Mouse (Mus musculus): ENCODE results near the gene Slc22a1. TPM values are rescaled to one million over a fixed set of nuclear protein-coding genes. Genes with fewer than 3 reads are reported as not detected.

Slc22a1 gene
- polyA plus RNA-seq (2016; fragmentation: Nextera tagmentation; extraction: Ambion mirVana) = not detected in 2 replicates

GRCm38 (mm10) chr17:12675646-12676045 lies at the start of gene Slc22a1:
Slc22a1 (minus strand) TSS chr17:12675829.
- Histone ChIP-seq H3K4me3 (no peak within 1 kb of the TSS), H3K9ac (no peak within 1 kb of the TSS), H3K4me2 (replicated peaks) (no peak within 1 kb of the TSS), H3K4me1 (no peaks in the 10 kb centered on the region), H3K9me3 (replicated peaks) (no peaks in the 10 kb centered on the region), H3K27me3 (no peaks in the 10 kb centered on the region), H3K36me3 (peaks cover 9% of the 10 kb centered on the region), H3K27ac (no peak within 1 kb of the TSS)
- 93% methylated on average over 7 of the region's 7 CpGs for WGBS
- ATAC-seq (ENCODE audit: low FRiP score) = no peak

GRCm38 (mm10) chr17:12724767-12725744 lies 49.4 kb upstream of the Slc22a1 start:
- no peaks in the 10 kb centered on the region for H3K27me3 ChIP-seq
- no peak for ATAC-seq (ENCODE audit: low FRiP score)
- no peaks in the 10 kb centered on the region for H3K9me3 ChIP-seq (replicated peaks)
- H3K27ac ChIP-seq = peak overlapping the region; percentile 60
- H3K4me3 ChIP-seq = no peak overlapping the region
- H3K9ac ChIP-seq = no peak overlapping the region
- peaks cover 6% of the 10 kb centered on the region; the same call in 1 of the 2 replicates for H3K4me1 ChIP-seq
- H3K36me3 ChIP-seq = peaks cover 37% of the 10 kb centered on the region
- no peak overlapping the region for H3K4me2 ChIP-seq (replicated peaks)
- WGBS = 60% methylated on average over 6 of the region's 6 CpGs

- H3K27me3 ChIP-seq = no peaks in the 10 kb centered on the region
- 86% methylated on average over 5 of the region's 5 CpGs for WGBS
- H3K36me3 ChIP-seq = peaks cover 34% of the 10 kb centered on the region
- no peak overlapping the region for H3K4me3 ChIP-seq
- ATAC-seq (ENCODE audit: low FRiP score) = no peak
- peak overlapping the region; percentile 60; the same call in 1 of the 2 replicates for H3K27ac ChIP-seq
- peaks cover 6% of the 10 kb centered on the region; the same call in 1 of the 2 replicates for H3K4me1 ChIP-seq
- H3K4me2 ChIP-seq (replicated peaks) = no peak overlapping the region
- H3K9me3 ChIP-seq (replicated peaks) = no peaks in the 10 kb centered on the region
- H3K9ac ChIP-seq = no peak overlapping the region
These were observed 48.5 kb upstream of the Slc22a1 start for GRCm38 (mm10) chr17:12723986-12724766.

- H3K36me3 ChIP-seq = peaks cover 43% of the 10 kb centered on the region
- no peak overlapping the region for H3K4me2 ChIP-seq (replicated peaks)
- H3K27me3 ChIP-seq = no peaks in the 10 kb centered on the region
- H3K4me1 ChIP-seq = peaks cover 6% of the 10 kb centered on the region; the same call in 1 of the 2 replicates
- no peak overlapping the region for H3K9ac ChIP-seq
- no peak overlapping the region for H3K4me3 ChIP-seq
- no peak overlapping the region for H3K27ac ChIP-seq
- no peak for ATAC-seq (ENCODE audit: low FRiP score)
- WGBS = 61% methylated on average over 8 of the region's 8 CpGs
- no peaks in the 10 kb centered on the region for H3K9me3 ChIP-seq (replicated peaks)
These were observed 47.0 kb upstream of the Slc22a1 start for GRCm38 (mm10) chr17:12722622-12723021.

GRCm38 (mm10) chr17:12721118-12721886 lies 45.7 kb upstream of the Slc22a1 start:
- H3K9ac ChIP-seq = no peak overlapping the region
- H3K4me1 ChIP-seq = peaks cover 6% of the 10 kb centered on the region; the same call in 1 of the 2 replicates
- H3K4me3 ChIP-seq = no peak overlapping the region
- H3K27ac ChIP-seq = no peak overlapping the region
- ATAC-seq (ENCODE audit: low FRiP score) = no peak
- no peak overlapping the region for H3K4me2 ChIP-seq (replicated peaks)
- 91% methylated on average over 5 of the region's 5 CpGs for WGBS
- H3K27me3 ChIP-seq = no peaks in the 10 kb centered on the region
- peaks cover 52% of the 10 kb centered on the region for H3K36me3 ChIP-seq
- no peaks in the 10 kb centered on the region for H3K9me3 ChIP-seq (replicated peaks)

GRCm38 (mm10) chr17:12718251-12718650 lies 42.6 kb upstream of the Slc22a1 start:
- Histone ChIP-seq H3K4me2 (replicated peaks) (no peak overlapping the region), H3K4me1 (no peaks in the 10 kb centered on the region), H3K27me3 (no peaks in the 10 kb centered on the region), H3K9me3 (replicated peaks) (no peaks in the 10 kb centered on the region), H3K27ac (no peak overlapping the region), H3K36me3 (peaks cover 71% of the 10 kb centered on the region), H3K9ac (no peak overlapping the region), H3K4me3 (no peak overlapping the region)
- no peak for ATAC-seq (ENCODE audit: low FRiP score)
- 71% methylated on average over 7 of the region's 7 CpGs for WGBS

- Histone ChIP-seq H3K9ac (no peak overlapping the region), H3K4me3 (no peak overlapping the region), H3K4me1 (no peaks in the 10 kb centered on the region), H3K4me2 (replicated peaks) (no peak overlapping the region), H3K27ac (no peak overlapping the region), H3K27me3 (no peaks in the 10 kb centered on the region), H3K9me3 (replicated peaks) (no peaks in the 10 kb centered on the region), H3K36me3 (peaks cover 75% of the 10 kb centered on the region)
- ATAC-seq (ENCODE audit: low FRiP score) = no peak
- WGBS = 89% methylated on average over 4 of the region's 4 CpGs
These were observed 41.8 kb upstream of the Slc22a1 start for GRCm38 (mm10) chr17:12717445-12717844.

GRCm38 (mm10) chr17:12715032-12715431 lies 39.4 kb upstream of the Slc22a1 start:
- Histone ChIP-seq H3K4me1 (no peaks in the 10 kb centered on the region), H3K27me3 (no peaks in the 10 kb centered on the region), H3K27ac (no peak overlapping the region), H3K4me3 (no peak overlapping the region), H3K9me3 (replicated peaks) (no peaks in the 10 kb centered on the region), H3K36me3 (peaks cover 85% of the 10 kb centered on the region), H3K4me2 (replicated peaks) (no peak overlapping the region), H3K9ac (no peak overlapping the region)
- 80% methylated on average over 1 of the region's 1 CpGs for WGBS
- ATAC-seq (ENCODE audit: low FRiP score) = no peak

GRCm38 (mm10) chr17:12714080-12714561 lies 38.5 kb upstream of the Slc22a1 start:
- ATAC-seq (ENCODE audit: low FRiP score) = no peak
- WGBS = 90% methylated on average over 5 of the region's 5 CpGs
- no peak overlapping the region for H3K9ac ChIP-seq
- no peak overlapping the region for H3K4me2 ChIP-seq (replicated peaks)
- no peaks in the 10 kb centered on the region for H3K9me3 ChIP-seq (replicated peaks)
- H3K36me3 ChIP-seq = peaks cover 86% of the 10 kb centered on the region
- H3K27ac ChIP-seq = no peak overlapping the region
- no peaks in the 10 kb centered on the region for H3K27me3 ChIP-seq
- H3K4me3 ChIP-seq = no peak overlapping the region
- H3K4me1 ChIP-seq = no peaks in the 10 kb centered on the region

- Histone ChIP-seq H3K4me1 (no peaks in the 10 kb centered on the region), H3K4me3 (no peak overlapping the region), H3K9me3 (replicated peaks) (no peaks in the 10 kb centered on the region), H3K4me2 (replicated peaks) (no peak overlapping the region), H3K27me3 (no peaks in the 10 kb centered on the region), H3K36me3 (peaks cover 87% of the 10 kb centered on the region), H3K9ac (no peak overlapping the region), H3K27ac (no peak overlapping the region)
- no peak for ATAC-seq (ENCODE audit: low FRiP score)
- 79% methylated on average over 3 of the region's 3 CpGs for WGBS
These were observed 37.4 kb upstream of the Slc22a1 start for GRCm38 (mm10) chr17:12712993-12713392.

GRCm38 (mm10) chr17:12712191-12712590 lies 36.6 kb upstream of the Slc22a1 start:
- H3K36me3 ChIP-seq = peaks cover 85% of the 10 kb centered on the region
- no peak overlapping the region for H3K4me2 ChIP-seq (replicated peaks)
- no peak for ATAC-seq (ENCODE audit: low FRiP score)

More at GRCm38 (mm10) chr17:12712191-12712590, 36.6 kb upstream of the Slc22a1 start:
- Histone ChIP-seq H3K27me3 (no peaks in the 10 kb centered on the region), H3K27ac (no peak overlapping the region), H3K9ac (no peak overlapping the region), H3K9me3 (replicated peaks) (no peaks in the 10 kb centered on the region), H3K4me3 (no peak overlapping the region), H3K4me1 (no peaks in the 10 kb centered on the region)

All from hindbrain, embryonic 12.5 days (tissue).